Mouse (Mus musculus) intestine, embryonic 14.5 days (tissue): ENCODE measurements around the gene Ptpn18. TPM values are rescaled to one million over a fixed set of nuclear protein-coding genes. Genes with fewer than 3 reads are reported as not detected.

Experiments
- ATAC-seq: fragments of 200-750 bp; cut with Nextera tagmentation; replicated peaks from 2 replicates; pipeline ENCODE4 v1.8.0; 2017; ENCODE audit warnings: low read depth, moderate number of reproducible peaks, moderate TSS enrichment, moderate library complexity; ENCODE audit not compliant: low FRiP score, low TSS enrichment
- DNase-seq: peaks from one replicate; pipeline ENCODE4 v3.0.0-alpha.2; 2018; ENCODE audit warnings: low spot score
- H3K27ac ChIP-seq: fragments of 300-500 bp; sonication (generic); 2 replicates; pipeline ENCODE4 v1.5.1; 2014; ENCODE audit warnings: low read depth, mild to moderate bottlenecking, control low read depth
- H3K27me3 ChIP-seq: fragments of 300-500 bp; sonication (generic); replicated peaks from 2 replicates; pipeline ENCODE4 v1.6.1; 2014; ENCODE audit warnings: low read length, control low read depth; ENCODE audit not compliant: control insufficient read depth, insufficient read depth
- H3K36me3 ChIP-seq: fragments of 300-500 bp; sonication (generic); 2 replicates; pipeline ENCODE4 v1.6.1; 2014; ENCODE audit warnings: low read length, control low read depth; ENCODE audit not compliant: control insufficient read depth, insufficient read depth
- H3K4me1 ChIP-seq: fragments of 300-500 bp; sonication (generic); replicated peaks from 2 replicates; pipeline ENCODE4 v1.6.1; 2014; ENCODE audit warnings: low read length, control low read depth, mixed read lengths; ENCODE audit not compliant: control insufficient read depth, insufficient read depth
- H3K4me2 ChIP-seq: fragments of 300-500 bp; sonication (generic); 2 replicates; pipeline ENCODE4 v1.6.1; 2014; ENCODE audit warnings: low read length
- H3K4me3 ChIP-seq: fragments of 300-500 bp; sonication (generic); 2 replicates; pipeline ENCODE4 v1.5.1; 2014; ENCODE audit warnings: low read depth, low read length, control low read depth, mixed read lengths
- H3K9ac ChIP-seq: fragments of 300-500 bp; sonication (generic); 2 replicates; pipeline ENCODE4 v1.6.1; 2014; ENCODE audit warnings: mild to moderate bottlenecking, low read length
- H3K9me3 ChIP-seq: fragments of 300-500 bp; sonication (generic); 2 replicates; pipeline ENCODE4 v1.6.1; 2016; ENCODE audit warnings: low read length, control low read depth; ENCODE audit not compliant: control insufficient read depth
- WGBS: fragments of 180-500 bp; shearing (Covaris S2); extraction: QIAGEN DNeasy Blood & Tissue Kit; methylation state at CpG from one replicate; pipeline ENCODE4 v1.1.7; 2014; 5-methylcytosine and 5-hydroxymethylcytosine counted together
- polyA plus RNA-seq: library from polyadenylated mRNA; unstranded; fragments of >200 nt; fragmentation: Nextera tagmentation; extraction: Ambion mirVana; gene quantifications from 2 replicates; pipeline ENCODE4 v1.2.1, GENCODE M21; 2014

The Ptpn18 gene
- polyA plus RNA-seq, result 19.3 and 22.1 TPM in 2 replicates

DNA sequence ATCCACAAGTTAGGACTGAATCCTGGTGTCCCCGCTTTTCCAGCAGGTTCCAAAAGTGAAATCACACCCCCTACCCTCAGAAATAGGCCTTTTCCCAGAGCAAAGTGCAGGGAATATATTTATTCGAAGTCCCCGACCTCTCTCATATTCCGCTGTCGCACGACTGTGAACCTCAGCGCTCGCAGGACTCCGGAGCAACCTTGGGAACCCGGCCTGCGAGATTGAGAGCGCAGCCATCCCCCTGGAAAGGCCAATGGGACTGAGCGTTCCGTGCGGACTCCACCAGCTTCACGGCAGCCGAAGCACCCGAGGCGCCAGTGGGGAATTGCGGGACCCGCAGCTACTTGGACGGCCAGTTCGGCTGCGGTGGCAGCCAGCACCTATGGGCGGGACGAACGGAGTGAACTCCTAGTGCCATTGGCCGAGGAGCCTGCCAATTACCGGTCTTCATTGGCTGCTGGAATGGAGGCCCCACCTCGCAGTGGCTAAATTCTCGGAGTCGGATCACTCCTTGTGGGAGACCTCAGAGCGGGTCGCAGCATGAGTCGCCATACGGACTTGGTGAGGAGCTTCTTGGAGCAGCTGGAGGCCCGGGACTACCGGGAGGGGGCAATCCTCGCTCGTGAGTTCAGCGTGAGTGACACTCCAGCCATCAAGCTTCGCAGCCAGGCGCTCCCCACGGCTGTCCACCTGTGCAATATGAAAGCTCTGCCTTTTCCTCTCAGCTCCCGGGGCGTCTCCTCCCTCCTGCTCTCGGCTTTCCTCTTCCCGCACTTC is at the start of gene Ptpn18:
Gene Ptpn18 (plus strand): TSS at position 479 of the 777 bp plus-strand sequence.
- DNase-seq, result peak; percentile 98
- no peak within 1 kb of the TSS for H3K27ac ChIP-seq
- peak within 1 kb of the TSS; percentile 43 for H3K9ac ChIP-seq
- peak within 1 kb of the TSS; percentile 88 for H3K4me2 ChIP-seq
- H3K27me3 ChIP-seq, result peaks cover 29% of the 10 kb centered on the region
- H3K4me1 ChIP-seq, result 0 out of 2 replicates have a peak, but pooled peaks cover 3% of the 10 kb centered on the region
- under 1% methylated on average over 48 of the region's 48 CpGs for WGBS
- ATAC-seq, result peak; percentile 91
- H3K4me3 ChIP-seq, result peak within 1 kb of the TSS; percentile 52
- H3K36me3 ChIP-seq, result no peaks in the 10 kb centered on the region
- no peaks in the 10 kb centered on the region for H3K9me3 ChIP-seq

DNA sequence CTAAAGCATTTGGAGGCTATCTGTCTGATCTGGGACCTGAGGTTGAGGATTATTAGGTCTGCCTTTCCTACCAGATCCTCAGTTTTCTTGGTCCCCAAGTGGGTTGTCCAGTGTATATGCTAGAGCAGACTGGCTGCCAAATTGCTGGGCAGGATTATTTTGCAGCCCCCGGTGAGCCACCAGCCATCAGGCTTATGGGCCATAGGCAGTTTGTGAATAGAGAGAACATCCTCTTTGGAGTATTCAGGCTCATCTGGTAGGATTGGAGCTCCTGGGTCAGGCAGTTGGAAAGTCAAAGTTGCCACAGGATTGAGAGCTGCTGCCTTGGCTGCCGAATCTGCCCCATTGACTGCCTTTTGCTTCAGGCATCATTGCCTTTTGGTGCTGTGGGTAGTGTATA is 31.1 kb upstream of the Ptpn18 start:
- WGBS, result 98% methylated on average over 2 of the region's 2 CpGs
- Histone ChIP-seq H3K9ac (no peak overlapping the region), H3K4me3 (no peak overlapping the region), H3K27me3 (no peaks in the 10 kb centered on the region), H3K27ac (no peak overlapping the region), H3K4me2 (no peak overlapping the region), H3K9me3 (peaks cover 24% of the 10 kb centered on the region), H3K36me3 (no peaks in the 10 kb centered on the region), H3K4me1 (no peaks in the 10 kb centered on the region)
- peak; percentile 21 for DNase-seq
- no peak for ATAC-seq

DNA sequence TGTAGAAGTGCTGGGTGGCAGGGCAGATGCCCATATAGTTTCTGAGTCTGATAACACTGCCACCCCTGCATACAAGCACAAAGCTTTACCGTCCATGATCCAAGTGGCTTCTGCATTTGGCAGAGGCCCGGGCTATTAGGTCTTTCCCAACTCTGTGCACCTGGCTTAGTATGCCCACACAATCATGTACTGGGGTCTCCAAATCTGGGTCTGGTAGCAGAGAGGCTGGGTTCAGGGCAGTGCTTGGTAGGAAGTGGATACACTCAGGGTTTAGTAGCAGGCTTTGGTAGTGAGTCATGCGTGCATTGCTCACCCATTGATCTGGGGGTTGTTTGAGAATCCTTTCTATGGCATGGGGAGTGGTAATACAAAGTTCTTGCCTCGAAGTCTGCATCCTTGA is 30.3 kb upstream of the Ptpn18 start:
- ATAC-seq (no peak), DNase-seq (peak; percentile 31)
- Histone ChIP-seq H3K27ac (no peak overlapping the region), H3K36me3 (no peaks in the 10 kb centered on the region), H3K9ac (no peak overlapping the region), H3K4me2 (no peak overlapping the region), H3K4me1 (peaks cover 3% of the 10 kb centered on the region), H3K9me3 (peaks cover 24% of the 10 kb centered on the region), H3K4me3 (no peak overlapping the region), H3K27me3 (no peaks in the 10 kb centered on the region)
- 93% methylated on average over 4 of the region's 4 CpGs for WGBS

DNA sequence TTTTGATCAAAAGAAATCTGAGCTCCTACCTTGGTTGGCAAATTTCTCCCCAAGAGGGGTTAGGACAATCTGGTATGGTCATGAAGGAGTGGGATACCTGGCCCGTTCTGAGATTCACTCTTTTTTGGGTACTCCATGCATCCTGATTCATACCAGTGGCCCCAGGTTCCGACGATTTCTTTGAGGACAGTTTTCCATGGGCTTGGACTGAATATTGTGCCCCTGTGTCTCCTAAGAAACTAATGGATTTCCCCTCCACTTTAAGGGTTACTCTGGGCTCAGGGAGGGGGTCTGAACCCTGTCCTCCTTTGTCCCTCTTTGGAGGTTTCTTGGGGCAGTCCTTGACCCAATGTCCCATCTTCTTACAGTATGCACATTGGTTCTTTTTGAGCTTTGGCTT is 28.6 kb upstream of the Ptpn18 start:
- Histone ChIP-seq H3K36me3 (no peaks in the 10 kb centered on the region), H3K9me3 (peaks cover 24% of the 10 kb centered on the region), H3K27me3 (no peaks in the 10 kb centered on the region), H3K9ac (no peak overlapping the region), H3K4me1 (peaks cover 3% of the 10 kb centered on the region), H3K4me2 (no peak overlapping the region), H3K4me3 (no peak overlapping the region), H3K27ac (no peak overlapping the region)
- WGBS, result 97% methylated on average over 3 of the region's 3 CpGs
- ATAC-seq, result no peak
- DNase-seq, result no peak

DNA sequence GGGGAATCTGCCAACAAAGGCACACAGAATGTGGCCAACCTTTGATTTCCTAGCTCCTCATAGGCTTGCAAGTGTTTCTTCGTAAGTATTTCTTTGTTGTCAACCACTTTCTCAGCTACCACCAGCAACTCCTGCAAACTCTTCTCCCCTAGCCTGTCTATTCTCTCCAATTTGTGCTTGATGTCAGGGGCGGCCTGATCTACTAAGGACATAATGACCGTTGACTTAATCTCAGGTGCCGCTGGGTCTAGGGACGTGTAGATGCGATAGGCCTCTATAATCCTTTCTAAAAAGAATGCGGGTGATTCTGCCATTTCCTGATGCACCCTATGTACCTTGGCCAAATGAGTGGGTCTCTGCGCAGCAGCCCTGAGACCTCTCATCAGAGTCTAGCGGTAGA is 28.1 kb upstream of the Ptpn18 start:
- no peak overlapping the region for H3K27ac ChIP-seq
- peaks cover 24% of the 10 kb centered on the region for H3K9me3 ChIP-seq
- DNase-seq, result no peak
- 98% methylated on average over 9 of the region's 9 CpGs for WGBS
- no peak overlapping the region for H3K4me2 ChIP-seq
- no peak overlapping the region for H3K4me3 ChIP-seq
- no peaks in the 10 kb centered on the region for H3K27me3 ChIP-seq
- no peaks in the 10 kb centered on the region for H3K36me3 ChIP-seq
- H3K9ac ChIP-seq, result no peak overlapping the region
- peaks cover 3% of the 10 kb centered on the region for H3K4me1 ChIP-seq
- no peak for ATAC-seq

DNA sequence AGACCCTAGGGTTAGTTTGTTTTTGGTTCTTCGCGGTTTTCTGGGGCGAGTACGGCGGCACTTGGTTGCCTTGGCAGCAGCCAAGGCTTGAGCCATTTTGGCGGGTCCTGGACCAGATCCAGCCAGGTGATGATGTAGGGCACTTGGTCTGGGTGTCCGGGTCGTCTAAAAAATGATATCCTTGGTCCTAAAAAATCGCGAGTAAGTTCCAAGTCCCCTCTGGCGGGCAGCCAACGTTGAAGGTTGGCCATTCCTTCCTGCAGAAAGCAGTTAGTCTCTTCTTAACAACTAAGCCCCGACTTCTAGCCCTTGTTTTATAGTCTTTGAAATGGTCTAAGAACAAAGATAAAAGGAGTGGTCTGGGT is 27.2 kb upstream of the Ptpn18 start:
- Histone ChIP-seq H3K27ac (no peak overlapping the region; the same call in 1 of the 2 replicates), H3K36me3 (0 out of 2 replicates have a peak, but pooled peaks cover 3% of the 10 kb centered on the region), H3K9me3 (peaks cover 24% of the 10 kb centered on the region), H3K4me1 (peaks cover 3% of the 10 kb centered on the region), H3K4me3 (peak overlapping the region; percentile 27), H3K9ac (no peak overlapping the region; the same call in 1 of the 2 replicates), H3K27me3 (no peaks in the 10 kb centered on the region), H3K4me2 (peak overlapping the region; percentile 48)
- ATAC-seq (no peak), DNase-seq (peak; percentile 58)
- 55% methylated on average over 13 of the region's 13 CpGs for WGBS

DNA sequence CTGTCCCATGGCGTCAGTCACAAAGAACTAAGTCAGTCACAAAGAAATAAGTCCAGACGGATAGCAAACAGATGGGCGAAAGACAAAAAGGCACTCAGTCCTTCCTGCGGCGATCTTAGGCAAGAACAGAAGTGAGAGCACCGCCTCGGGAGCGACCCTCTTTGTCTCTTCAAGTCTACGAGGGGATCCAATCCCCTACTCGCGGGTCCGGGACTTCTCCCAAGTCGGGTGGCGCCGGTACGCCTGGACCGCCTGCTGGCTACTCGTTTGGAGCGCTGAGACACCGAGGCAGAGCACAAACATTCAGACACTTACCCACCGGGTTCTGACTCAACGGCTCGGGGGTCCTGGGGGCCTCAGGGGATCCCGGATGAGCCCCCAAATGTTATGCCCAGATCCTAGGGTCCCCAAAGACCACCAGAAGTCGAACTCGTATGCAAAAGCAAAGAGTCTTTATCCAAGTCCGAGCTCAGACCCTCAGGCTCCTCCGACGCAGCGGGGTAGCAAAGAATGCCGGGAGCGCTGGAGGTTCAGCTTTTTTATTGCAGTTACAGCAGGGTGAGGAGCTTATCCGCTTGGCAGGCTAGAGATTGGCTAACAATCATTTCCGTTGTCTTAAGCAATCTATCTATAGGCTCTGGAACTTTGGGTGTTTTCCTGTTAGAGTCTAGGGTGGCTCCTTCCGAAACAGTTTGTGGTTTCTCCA is 26.6 kb upstream of the Ptpn18 start:
- 0 out of 2 replicates have a peak, but pooled peaks have one; percentile 29 for ATAC-seq
- peak overlapping the region; percentile 48 for H3K4me2 ChIP-seq
- H3K4me1 ChIP-seq, result peaks cover 3% of the 10 kb centered on the region
- peak; percentile 83 for DNase-seq
- H3K9ac ChIP-seq, result peak overlapping the region; percentile 36
- whole genome bisulfite sequencing, result 14% methylated on average over 35 of the region's 35 CpGs
- peak overlapping the region; percentile 44; the same call in 1 of the 2 replicates for H3K27ac ChIP-seq
- H3K9me3 ChIP-seq, result peaks cover 24% of the 10 kb centered on the region
- H3K4me3 ChIP-seq, result peak overlapping the region; percentile 27
- no peaks in the 10 kb centered on the region for H3K27me3 ChIP-seq
- 0 out of 2 replicates have a peak, but pooled peaks cover 3% of the 10 kb centered on the region for H3K36me3 ChIP-seq

DNA sequence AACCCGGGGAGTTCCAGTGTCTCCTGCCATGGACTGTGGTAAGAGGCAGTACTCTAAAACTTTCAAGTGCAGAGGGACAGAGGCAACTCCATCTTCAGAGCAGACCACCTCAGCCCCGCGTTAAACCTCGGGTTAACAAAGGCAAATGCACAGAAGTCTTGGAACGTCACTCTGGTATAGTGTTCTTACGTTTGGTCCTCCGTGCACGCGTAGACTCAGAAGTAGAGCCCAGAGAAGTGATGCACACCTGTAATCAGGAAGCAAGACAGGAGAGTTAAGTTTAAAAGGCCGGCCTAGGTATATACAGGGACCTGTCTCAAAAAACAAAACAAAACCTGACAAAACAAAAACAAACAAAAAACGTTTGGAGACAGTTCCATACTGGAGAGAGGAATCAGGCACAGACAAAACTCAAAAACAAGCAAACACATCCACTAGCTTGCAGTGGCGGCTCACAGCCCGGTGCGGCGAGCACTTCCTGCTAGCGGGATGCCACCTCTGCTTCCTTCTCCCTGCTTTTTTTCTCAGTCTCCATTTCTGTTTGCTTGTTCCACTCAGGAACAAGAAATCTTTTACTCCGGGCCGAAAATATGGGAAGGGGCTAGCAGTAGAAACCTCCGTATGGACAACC is 25.6 kb upstream of the Ptpn18 start:
- H3K9ac ChIP-seq, result peak overlapping the region; percentile 22
- peak; percentile 72 for DNase-seq
- peaks cover 22% of the 10 kb centered on the region for H3K9me3 ChIP-seq
- peaks cover 10% of the 10 kb centered on the region for H3K4me1 ChIP-seq
- WGBS, result 11% methylated on average over 19 of the region's 19 CpGs
- H3K36me3 ChIP-seq, result 0 out of 2 replicates have a peak, but pooled peaks cover 3% of the 10 kb centered on the region
- ATAC-seq, result no peak
- peak overlapping the region; percentile 44; the same call in 1 of the 2 replicates for H3K27ac ChIP-seq
- peak overlapping the region; percentile 48 for H3K4me2 ChIP-seq
- no peaks in the 10 kb centered on the region for H3K27me3 ChIP-seq
- H3K4me3 ChIP-seq, result peak overlapping the region; percentile 43
